Mouse (Mus musculus) heart, postnatal 0 days (tissue): Measurements from ENCODE around the gene Ticrr.

Experiments used
- CTCF ChIP-seq: IDR thresholded peaks from 2 replicates; pipeline ENCODE4 v1.5.1; 2016; ENCODE audit warnings: antibody characterized with exemption, control low read depth, low read depth
- EP300 ChIP-seq: IDR thresholded peaks from 2 replicates; pipeline ENCODE4 v1.6.1; 2016; ENCODE audit warnings: antibody characterized with exemption, low read depth

- TF ChIP-seq EP300: no peak
- peak; percentile 71 for TF ChIP-seq CTCF
Observed at GRCm38 (mm10) chr7:79612783-79613182, 47.2 kb upstream of the Ticrr start.
